16 mouse cellular contexts compared by ENCODE assay signal in genomic region chr5:100380277-100380676, GRCm38 (mm10). TPM values are rescaled to one million over a fixed set of nuclear protein-coding genes. Genes with fewer than 3 reads are reported as not detected.
DNase-seq lines count a peak whose midpoint lies in the region; ATAC-seq and TF ChIP-seq lines count a peak whose summit lies in the region.
"Had no signal": no experiment of that assay in that cellular context is flagged by ENCODE, and none has a peak within 500 bp of the region (broad histone marks: within the 10 kb centered on the region; RNA-seq: fewer than 3 reads in every experiment).

No protein-coding gene starts in this region.

- H3K27me3 ChIP-seq in kidney, embryonic 14.5 days (ENCODE audit: control insufficient read depth, insufficient read depth, low read length): no peaks in the 10 kb centered on the region
- no peaks in the 10 kb centered on the region for H3K27me3 ChIP-seq in small intestine, adult 2 months (ENCODE audit: control insufficient read depth, insufficient read depth, low read length)
- no peaks in the 10 kb centered on the region for H3K27me3 ChIP-seq in forebrain, embryonic 10.5 days (ENCODE audit: poor library complexity, severe bottlenecking)
- no peaks in the 10 kb centered on the region for H3K27me3 ChIP-seq in forebrain, embryonic 14.5 days (replicated peaks; ENCODE audit: control insufficient read depth, insufficient read depth, low read length)
- H3K27me3 ChIP-seq: forebrain, embryonic 15.5 days; liver, embryonic 15.5 days had no signal

- no peaks in the 10 kb centered on the region for H3K4me1 ChIP-seq in kidney, embryonic 14.5 days (ENCODE audit: control insufficient read depth, insufficient read depth, low read length)
- peaks cover 35% of the 10 kb centered on the region; the same call in 1 of the 2 replicates for H3K4me1 ChIP-seq in small intestine, adult 2 months (ENCODE audit: control insufficient read depth, insufficient read depth, insufficient read length, low read length)
- no peaks in the 10 kb centered on the region for H3K4me1 ChIP-seq in forebrain, embryonic 10.5 days
- H3K4me1 ChIP-seq in forebrain, embryonic 14.5 days (ENCODE audit: control insufficient read depth, insufficient read depth, low read length): no peaks in the 10 kb centered on the region
- H3K4me1 ChIP-seq: forebrain, embryonic 15.5 days; limb, embryonic 10.5 days; liver, embryonic 15.5 days had no signal

- 94% methylated on average over 5 of the region's 5 CpGs for WGBS in kidney, embryonic 14.5 days
- 36% methylated on average over 5 of the region's 5 CpGs for WGBS in small intestine, adult 2 months
- WGBS in forebrain, embryonic 10.5 days: 93% methylated on average over 5 of the region's 5 CpGs
- WGBS in forebrain, embryonic 14.5 days: 92% methylated on average over 5 of the region's 5 CpGs

- H3K9me3 ChIP-seq in kidney, embryonic 14.5 days (ENCODE audit: control insufficient read depth, low read length): no peaks in the 10 kb centered on the region
- H3K9me3 ChIP-seq in forebrain, embryonic 10.5 days: no peaks in the 10 kb centered on the region
- H3K9me3 ChIP-seq in forebrain, embryonic 14.5 days (replicated peaks; ENCODE audit: control insufficient read depth, low read length): no peaks in the 10 kb centered on the region
- H3K9me3 ChIP-seq: forebrain, embryonic 15.5 days; limb, embryonic 10.5 days; liver, embryonic 15.5 days had no signal

- H3K9ac ChIP-seq in kidney, embryonic 14.5 days (ENCODE audit: low read depth, low read length): no peak overlapping the region
- H3K9ac ChIP-seq in forebrain, embryonic 14.5 days (ENCODE audit: low read length): no peak overlapping the region
- H3K9ac ChIP-seq: forebrain, embryonic 15.5 days; liver, embryonic 15.5 days had no signal

- H3K36me3 ChIP-seq in kidney, embryonic 14.5 days (ENCODE audit: control insufficient read depth, insufficient read depth, low read length): peaks cover 97% of the 10 kb centered on the region
- peaks cover 79% of the 10 kb centered on the region for H3K36me3 ChIP-seq in small intestine, adult 2 months (ENCODE audit: control insufficient read depth, insufficient read depth, low read length)
- peaks cover 100% of the 10 kb centered on the region for H3K36me3 ChIP-seq in forebrain, embryonic 10.5 days (replicated peaks)
- peaks cover 99% of the 10 kb centered on the region for H3K36me3 ChIP-seq in forebrain, embryonic 14.5 days (ENCODE audit: control insufficient read depth, insufficient read depth, low read length)

- no peak for ATAC-seq in kidney, embryonic 14.5 days (ENCODE audit: low FRiP score, low TSS enrichment)
- ATAC-seq in forebrain, embryonic 14.5 days: no peak
- ATAC-seq: forebrain, embryonic 15.5 days had no signal

- TF ChIP-seq POLR2A in small intestine, adult 2 months (IDR thresholded peaks at IDR 0.05; ENCODE audit: low read depth, low read length): peak; percentile 53; the same call in 1 of the 2 replicates

- H3K27ac ChIP-seq in kidney, embryonic 14.5 days (ENCODE audit: low read depth, low read length): no peak overlapping the region
- peak overlapping the region; percentile 99 for H3K27ac ChIP-seq in small intestine, adult 2 months (ENCODE audit: insufficient read depth, low read depth, low read length)
- no peak overlapping the region for H3K27ac ChIP-seq in forebrain, embryonic 10.5 days
- no peak overlapping the region for H3K27ac ChIP-seq in forebrain, embryonic 14.5 days (ENCODE audit: low read depth, low read length)
- H3K27ac ChIP-seq: forebrain, embryonic 15.5 days; limb, embryonic 10.5 days; liver, embryonic 15.5 days had no signal

- H3K4me2 ChIP-seq in kidney, embryonic 14.5 days (replicated peaks; ENCODE audit: low read depth, low read length): no peak overlapping the region
- no peak overlapping the region for H3K4me2 ChIP-seq in forebrain, embryonic 14.5 days (ENCODE audit: low read length)
- H3K4me2 ChIP-seq: forebrain, embryonic 15.5 days; liver, embryonic 15.5 days had no signal

- H3K4me3 ChIP-seq in kidney, embryonic 14.5 days (ENCODE audit: low read length): no peak overlapping the region
- H3K4me3 ChIP-seq in small intestine, adult 2 months (ENCODE audit: low read depth, low read length): peak overlapping the region; percentile 15; the same call in 1 of the 2 replicates
- no peak overlapping the region for H3K4me3 ChIP-seq in forebrain, embryonic 10.5 days
- no peak overlapping the region for H3K4me3 ChIP-seq in forebrain, embryonic 14.5 days (ENCODE audit: low read depth, low read length)
- H3K4me3 ChIP-seq: forebrain, embryonic 15.5 days; limb, embryonic 10.5 days; liver, embryonic 15.5 days had no signal

- DNase-seq in kidney, adult 11 months: peak; percentile 88
- peak; percentile 77 for DNase-seq in kidney, adult 18-20 months
- DNase-seq in kidney, postnatal 10 days: peak; percentile 67
- no peak for DNase-seq in forebrain, embryonic 10.5 days (ENCODE audit: extremely low spot score, low spot score)
- DNase-seq in gastrocnemius, adult 18-20 months (ENCODE audit: low spot score): no peak
- DNase-seq in forebrain, embryonic 14.5 days (ENCODE audit: low spot score): no peak
- DNase-seq: cerebellum, adult 2 months; cerebellum, postnatal 36 days; gastrocnemius, postnatal 25 days; lung, postnatal 14 days; thymus, postnatal 4 days had no signal

- no peak for TF ChIP-seq CTCF in small intestine, adult 2 months (IDR thresholded peaks at IDR 0.05; ENCODE audit: extremely low read depth, insufficient read length, insufficient replicate concordance, low read depth, low read length)

RNA-seq across cellular contexts. Expression of gene Sec31a, which starts 35.8 kb away (rescaled TPM):
- 111 and 163 TPM in 2 replicates for polyA plus RNA-seq in kidney, embryonic 14.5 days (2014; fragmentation: Nextera tagmentation; extraction: Ambion mirVana)
- 331 and 688 TPM in 2 replicates for polyA plus RNA-seq in small intestine, adult 2 months (2012; rRNA removed)
- 95.0 and 104 TPM in 2 replicates for polyA plus RNA-seq in forebrain, embryonic 10.5 days (2016; fragmentation: Nextera tagmentation; extraction: Ambion mirVana)
- total RNA-seq in gastrocnemius, adult 18-20 months (2021): 10 to 100 TPM; 57.6 to 64.1 TPM
- polyA plus RNA-seq in forebrain, embryonic 14.5 days (2014; fragmentation: Nextera tagmentation; extraction: Ambion mirVana): 64.5 and 71.3 TPM in 2 replicates

Comparison
In these comparisons a context has a peak if more than half of its experiments do, and no peak if none do; other contexts are left out.
1. DNase-seq: peak in kidney, adult 11 months (single experiment), kidney, adult 18-20 months (single experiment) and kidney, postnatal 10 days (single experiment); none in forebrain, embryonic 10.5 days (single experiment), gastrocnemius, adult 18-20 months (single experiment) and forebrain, embryonic 14.5 days (single experiment).